Mouse (Mus musculus): ENCODE data around the gene Nr1d1.

DNA sequence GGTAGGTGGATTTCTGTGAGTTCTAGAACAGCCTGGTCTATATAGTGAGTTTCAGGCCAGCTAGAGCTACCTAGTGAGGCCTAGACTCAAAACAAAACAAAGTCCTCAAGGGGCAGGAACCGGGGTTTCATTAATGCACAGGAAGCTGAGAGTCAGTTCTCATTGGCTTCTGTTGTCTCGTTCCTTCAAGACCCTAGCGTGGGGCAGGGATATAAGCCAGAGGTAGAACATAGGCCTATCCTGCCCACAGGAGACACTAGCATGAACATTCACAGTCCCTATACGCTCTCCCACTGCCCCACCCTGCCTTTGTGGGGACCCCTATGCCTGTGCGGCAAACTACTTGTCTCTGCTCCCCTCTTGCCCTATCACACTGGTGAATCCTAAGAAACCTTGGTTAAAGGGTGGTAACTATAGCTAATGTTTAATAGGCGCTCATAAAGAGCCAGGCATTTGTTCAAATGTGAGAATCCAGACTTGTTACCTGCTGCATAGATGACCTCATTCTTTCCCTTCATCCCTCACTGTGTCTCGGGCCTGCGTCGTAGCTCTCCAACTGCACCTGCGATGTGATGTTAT lies 22.5 kb downstream of the Nr1d1 start:
- TF ChIP-seq CTCF (IDR thresholded peaks at IDR 0.05; ENCODE audit: extremely low read depth, insufficient read depth, insufficient read length, insufficient replicate concordance), result no peak
- no peak for TF ChIP-seq POLR2A (IDR thresholded peaks at IDR 0.05; ENCODE audit: low read depth, low read length)

All from spleen, adult 2 months (tissue).